Mouse (Mus musculus) 3134 (cell line): ENCODE results near the gene Edaradd.
A peak's percentile ranks its signal among the peaks of the same experiment; 100 is the strongest.

ENCODE experiments used
- DNase-seq: peaks from one replicate; pipeline ENCODE4 v3.0.0-alpha.2; 2011; ENCODE audit warnings: low spot score; ENCODE audit not compliant: insufficient read length; ENCODE audit errors: extremely low read depth

Edaradd gene

GRCm38 (mm10) chr13:12461730-12462119 is 58.5 kb downstream of the Edaradd start:
- no peak for DNase-seq

- DNase-seq, result peak; percentile 98
Observed at GRCm38 (mm10) chr13:12460881-12461729, 59.1 kb downstream of the Edaradd start.

- DNase-seq, result peak; percentile 42
Observed at GRCm38 (mm10) chr13:12460443-12460842, 59.8 kb downstream of the Edaradd start.

GRCm38 (mm10) chr13:12456711-12457110 is 63.5 kb downstream of the Edaradd start:
- DNase-seq, result no peak

GRCm38 (mm10) chr13:12454686-12455390 is 65.4 kb downstream of the Edaradd start:
- DNase-seq, result no peak

GRCm38 (mm10) chr13:12453150-12453549 is 67.1 kb downstream of the Edaradd start:
- DNase-seq, result no peak

- DNase-seq, result no peak
Observed at GRCm38 (mm10) chr13:12442008-12442587, 78.1 kb downstream of the Edaradd start.

GRCm38 (mm10) chr13:12440813-12441212 is 79.4 kb downstream of the Edaradd start:
- DNase-seq, result no peak

GRCm38 (mm10) chr13:12439586-12439985 is 80.7 kb downstream of the Edaradd start:
- DNase-seq, result no peak

GRCm38 (mm10) chr13:12433843-12434242 is 86.4 kb downstream of the Edaradd start:
- DNase-seq, result no peak

GRCm38 (mm10) chr13:12428556-12428955 is 91.7 kb downstream of the Edaradd start:
- DNase-seq, result no peak
